Mouse (Mus musculus) stomach, postnatal 0 days (tissue): ENCODE measurements around the gene Arid1b. TPM values are rescaled to one million over a fixed set of nuclear protein-coding genes. Genes with fewer than 3 reads are reported as not detected.

ENCODE experiments used
- ATAC-seq: fragments of 200-750 bp; cut with Nextera tagmentation; 2 replicates; pipeline ENCODE4 v1.8.0; 2017; ENCODE audit not compliant: low FRiP score, low TSS enrichment
- DNase-seq: peaks from one replicate; pipeline ENCODE4 v3.0.0-alpha.2; 2016; ENCODE audit warnings: low spot score
- H3K27ac ChIP-seq: fragments of 300-500 bp; sonication (generic); replicated peaks from 2 replicates; pipeline ENCODE4 v1.5.1; 2014; ENCODE audit warnings: mild to moderate bottlenecking, control low read depth
- H3K27me3 ChIP-seq: fragments of 300-500 bp; sonication (generic); 2 replicates; pipeline ENCODE4 v1.6.1; 2014; ENCODE audit warnings: low read length; ENCODE audit not compliant: control insufficient read depth, insufficient read depth
- H3K36me3 ChIP-seq: fragments of 300-500 bp; sonication (generic); 2 replicates; pipeline ENCODE4 v1.6.1; 2014; ENCODE audit warnings: low read length, mixed read lengths; ENCODE audit not compliant: control insufficient read depth, insufficient read depth
- H3K4me1 ChIP-seq: fragments of 300-500 bp; sonication (generic); replicated peaks from 2 replicates; pipeline ENCODE4 v1.6.1; 2014; ENCODE audit warnings: antibody characterized with exemption; ENCODE audit not compliant: control insufficient read depth, insufficient read depth
- H3K4me2 ChIP-seq: fragments of 300-500 bp; sonication (generic); replicated peaks from 2 replicates; pipeline ENCODE4 v1.6.1; 2014; ENCODE audit warnings: low read depth, mild to moderate bottlenecking, control low read depth, moderate library complexity
- H3K4me3 ChIP-seq: fragments of 300-500 bp; sonication (generic); 2 replicates; pipeline ENCODE4 v1.5.1; 2014; ENCODE audit warnings: low read depth, low read length, control low read depth
- H3K9ac ChIP-seq: fragments of 300-500 bp; sonication (generic); 2 replicates; pipeline ENCODE4 v1.6.1; 2014; ENCODE audit warnings: mild to moderate bottlenecking, low read length, control low read depth, mixed read lengths
- H3K9me3 ChIP-seq: fragments of 300-500 bp; sonication (generic); 2 replicates; pipeline ENCODE4 v1.6.1; 2016; ENCODE audit warnings: low read length; ENCODE audit not compliant: control insufficient read depth
- CTCF ChIP-seq: IDR thresholded peaks from 2 replicates; pipeline ENCODE4 v1.5.1; 2016; ENCODE audit warnings: antibody characterized with exemption, low read depth, mild to moderate bottlenecking, moderate library complexity
- EP300 ChIP-seq: optimal IDR thresholded peaks from 2 replicates; pipeline ENCODE3; 2016; ENCODE audit warnings: antibody characterized with exemption
- WGBS: fragments of 180-500 bp; shearing (Covaris S2); extraction: QIAGEN DNeasy Blood & Tissue Kit; methylation state at CpG from one replicate; pipeline ENCODE4 v1.1.7; 2014; 5-methylcytosine and 5-hydroxymethylcytosine counted together
- polyA plus RNA-seq: library from polyadenylated mRNA; unstranded; fragments of >200 nt; fragmentation: Nextera tagmentation; extraction: Ambion mirVana; gene quantifications from 2 replicates; pipeline ENCODE4 v1.2.1, GENCODE M21; 2015

Gene Arid1b
- polyA plus RNA-seq, 1 experiment from 2014 or later: 5.6 TPM

- Histone ChIP-seq H3K27me3 (no peaks in the 10 kb centered on the region), H3K4me3 (no peak overlapping the region), H3K9ac (no peak overlapping the region), H3K4me1 (peaks cover 20% of the 10 kb centered on the region), H3K4me2 (no peak overlapping the region), H3K27ac (no peak overlapping the region), H3K9me3 (no peaks in the 10 kb centered on the region), H3K36me3 (no peaks in the 10 kb centered on the region)
- no peak for DNase-seq
- TF ChIP-seq EP300: no peak
- no peak for TF ChIP-seq CTCF
- 70% methylated on average over 3 of the region's 3 CpGs for WGBS
- no peak for ATAC-seq
Measured at GRCm38 (mm10) chr17:5061183-5061582, 67.1 kb downstream of the Arid1b start.

GRCm38 (mm10) chr17:5061593-5061992, 67.5 kb downstream of the Arid1b start:
- Histone ChIP-seq H3K27ac (no peak overlapping the region), H3K36me3 (no peaks in the 10 kb centered on the region), H3K4me2 (no peak overlapping the region), H3K9ac (no peak overlapping the region), H3K4me1 (peaks cover 20% of the 10 kb centered on the region), H3K4me3 (no peak overlapping the region), H3K9me3 (no peaks in the 10 kb centered on the region), H3K27me3 (no peaks in the 10 kb centered on the region)
- no peak for DNase-seq
- ATAC-seq: no peak
- 33% methylated on average over 5 of the region's 5 CpGs for WGBS
- TF ChIP-seq EP300 (no peak), CTCF (no peak)

- DNase-seq (no peak), ATAC-seq (no peak)
- 80% methylated on average over 9 of the region's 9 CpGs for WGBS
- Histone ChIP-seq H3K27me3 (no peaks in the 10 kb centered on the region), H3K27ac (no peak overlapping the region), H3K4me3 (no peak overlapping the region), H3K36me3 (no peaks in the 10 kb centered on the region), H3K4me1 (peaks cover 8% of the 10 kb centered on the region), H3K9me3 (no peaks in the 10 kb centered on the region), H3K4me2 (no peak overlapping the region), H3K9ac (no peak overlapping the region)
- TF ChIP-seq CTCF: no peak
- TF ChIP-seq EP300: no peak
Measured at GRCm38 (mm10) chr17:5063471-5064176, 69.5 kb downstream of the Arid1b start.

- no peak overlapping the region for H3K4me3 ChIP-seq
- TF ChIP-seq CTCF (peak; percentile 60), EP300 (no peak)
- H3K27ac ChIP-seq: no peak overlapping the region
- no peak for DNase-seq
- peaks cover under 1% of the 10 kb centered on the region for H3K4me1 ChIP-seq
- H3K4me2 ChIP-seq: no peak overlapping the region
- no peaks in the 10 kb centered on the region for H3K9me3 ChIP-seq
- no peaks in the 10 kb centered on the region for H3K36me3 ChIP-seq
- 64% methylated on average over 6 of the region's 6 CpGs for WGBS
- no peak for ATAC-seq
- H3K27me3 ChIP-seq: no peaks in the 10 kb centered on the region
- H3K9ac ChIP-seq: no peak overlapping the region
Measured at GRCm38 (mm10) chr17:5064777-5065176, 70.6 kb downstream of the Arid1b start.

GRCm38 (mm10) chr17:5065270-5065669, 71.1 kb downstream of the Arid1b start:
- H3K4me2 ChIP-seq: no peak overlapping the region
- no peak for DNase-seq
- H3K9ac ChIP-seq: no peak overlapping the region
- ATAC-seq: no peak
- H3K27me3 ChIP-seq: no peaks in the 10 kb centered on the region
- no peak overlapping the region for H3K4me3 ChIP-seq
- TF ChIP-seq CTCF (no peak), EP300 (no peak)
- 75% methylated on average over 6 of the region's 6 CpGs for whole genome bisulfite sequencing
- H3K4me1 ChIP-seq: no peaks in the 10 kb centered on the region; the same call in none of the 2 replicates
- no peak overlapping the region for H3K27ac ChIP-seq
- no peaks in the 10 kb centered on the region for H3K36me3 ChIP-seq
- H3K9me3 ChIP-seq: no peaks in the 10 kb centered on the region

DNA sequence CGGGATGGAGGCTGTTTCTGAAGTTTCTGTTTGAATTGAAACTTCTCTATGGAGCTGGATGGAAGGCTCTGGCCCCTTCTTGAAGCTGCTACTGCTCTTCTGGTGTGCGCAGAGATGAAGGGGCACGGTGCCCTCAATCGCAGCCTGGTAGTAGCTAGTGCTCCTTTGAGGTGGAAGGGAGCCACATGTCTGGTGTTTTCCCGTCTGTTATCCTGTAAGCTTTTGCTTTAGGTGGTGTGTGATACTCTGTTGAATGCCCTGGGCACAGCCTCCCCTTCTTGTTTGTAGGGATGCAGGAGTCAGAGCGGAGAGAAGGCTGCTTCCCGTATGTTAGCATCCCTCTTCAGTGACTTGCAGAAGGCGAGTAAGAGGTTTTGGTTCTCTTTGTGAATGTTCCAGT, 72.7 kb downstream of the Arid1b start:
- Histone ChIP-seq H3K4me3 (no peak overlapping the region), H3K9me3 (no peaks in the 10 kb centered on the region), H3K27ac (no peak overlapping the region), H3K36me3 (no peaks in the 10 kb centered on the region), H3K4me1 (no peaks in the 10 kb centered on the region; the same call in 1 of the 2 replicates), H3K9ac (no peak overlapping the region), H3K4me2 (no peak overlapping the region), H3K27me3 (no peaks in the 10 kb centered on the region)
- DNase-seq: no peak
- TF ChIP-seq CTCF (no peak), EP300 (no peak)
- WGBS: 77% methylated on average over 8 of the region's 8 CpGs
- no peak for ATAC-seq
